Mouse (Mus musculus) gastrocnemius, postnatal 14 days (tissue): ENCODE results near the gene Sec14l2. TPM values are rescaled to one million over a fixed set of nuclear protein-coding genes. Genes with fewer than 3 reads are reported as not detected.

Source experiments
- DNase-seq: peaks from one replicate; pipeline ENCODE4 v3.0.0; 2021; ENCODE audit warnings: mixed read lengths
- intact Hi-C: fragments of 180-260 bp; cut with DNase I; formaldehyde crosslinking; loops from one replicate; pipeline ENCODE4 v1.15.1; 2025; ENCODE audit warnings: low total_unique reads
- microRNA-seq, 2 experiments: library from miRNA; unstranded; fragments of <30 nt; microRNA quantifications; one replicate each; pipeline ENCODE4 v1.2.0; 2021
- total RNA-seq, 2 experiments: library from RNA; stranded (reverse); gene quantifications; 2 replicates each; pipeline ENCODE4 v1.2.3; 2021

The Sec14l2 gene
- total RNA-seq, 2 experiments from 2014 or later, result 0.95 to 0.96 TPM

DNA sequence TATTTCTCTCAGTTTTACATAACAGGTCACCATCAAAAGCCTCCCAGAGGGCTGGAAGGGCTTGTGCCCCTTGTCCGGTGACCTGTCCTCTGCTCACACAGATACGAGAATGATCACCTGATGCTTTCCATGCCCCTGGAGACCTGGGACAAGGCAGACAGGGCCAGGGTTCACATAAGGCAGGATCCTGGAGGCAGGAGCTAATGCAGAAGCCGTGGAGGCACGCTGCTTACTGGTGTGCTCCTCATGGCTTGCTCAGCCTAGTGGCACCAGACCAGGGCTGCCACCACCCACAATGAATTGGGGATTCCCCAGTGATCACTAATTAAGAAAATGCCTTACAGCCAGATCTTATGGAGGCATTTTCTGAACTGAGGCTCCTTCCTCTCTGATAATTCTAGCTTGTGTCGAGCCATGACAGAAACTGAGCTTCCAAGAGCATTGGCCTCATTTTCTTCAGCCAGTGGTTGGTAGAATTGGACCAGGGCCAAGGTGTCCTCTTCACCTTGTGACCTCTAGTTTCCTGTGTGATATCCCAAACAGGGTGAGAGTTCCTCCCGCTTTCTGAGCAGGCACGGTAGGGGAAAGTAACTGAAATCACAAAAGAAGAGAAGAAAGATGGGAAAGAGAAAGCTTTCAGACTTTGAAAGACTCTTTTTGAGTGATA, 44.8 kb downstream of the Sec14l2 start:
- intact Hi-C loops, result no loop called here
- no peak for DNase-seq

DNA sequence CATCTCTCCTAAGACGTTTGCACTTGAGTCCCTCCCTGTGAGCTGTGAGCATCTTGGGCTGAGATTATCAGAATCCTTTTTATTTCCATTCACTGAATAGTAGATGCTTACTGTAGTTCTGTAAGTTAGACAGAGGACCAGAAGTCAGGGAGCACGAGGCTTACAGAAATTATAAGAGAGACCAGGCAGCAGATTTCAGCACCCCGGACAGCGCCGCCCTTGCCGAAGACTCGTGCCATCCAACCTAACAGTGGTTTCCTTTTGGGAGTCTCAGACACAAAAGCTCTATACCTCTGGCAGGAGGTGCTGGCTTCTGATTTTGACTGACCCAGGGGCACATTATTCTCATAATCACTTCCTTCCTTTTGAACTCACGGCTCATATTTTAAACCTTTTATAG, 46.6 kb downstream of the Sec14l2 start:
- intact Hi-C loops, result no loop called here
- DNase-seq, result peak; percentile 29

DNA sequence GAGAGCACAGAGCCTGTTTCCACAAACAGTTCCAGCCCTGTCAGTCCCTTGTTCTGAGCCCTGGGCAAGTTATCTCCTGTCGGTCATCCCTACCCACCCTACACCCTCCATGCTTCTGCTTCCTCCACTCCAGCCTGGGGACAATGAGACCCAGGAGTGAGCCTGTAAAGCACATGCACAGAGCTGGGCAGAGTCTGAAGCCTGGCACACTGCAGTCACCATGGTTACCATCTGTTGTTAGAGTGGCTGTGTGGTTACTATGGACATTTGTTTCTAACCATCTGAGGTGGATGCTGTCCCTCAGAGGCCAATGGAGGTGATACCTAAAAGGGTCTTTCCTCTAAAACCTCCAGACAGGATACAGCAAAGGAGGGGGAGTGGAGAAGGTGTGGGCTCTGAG, 53.6 kb downstream of the Sec14l2 start:
- no peak for DNase-seq
- intact Hi-C loops, result no loop called here

DNA sequence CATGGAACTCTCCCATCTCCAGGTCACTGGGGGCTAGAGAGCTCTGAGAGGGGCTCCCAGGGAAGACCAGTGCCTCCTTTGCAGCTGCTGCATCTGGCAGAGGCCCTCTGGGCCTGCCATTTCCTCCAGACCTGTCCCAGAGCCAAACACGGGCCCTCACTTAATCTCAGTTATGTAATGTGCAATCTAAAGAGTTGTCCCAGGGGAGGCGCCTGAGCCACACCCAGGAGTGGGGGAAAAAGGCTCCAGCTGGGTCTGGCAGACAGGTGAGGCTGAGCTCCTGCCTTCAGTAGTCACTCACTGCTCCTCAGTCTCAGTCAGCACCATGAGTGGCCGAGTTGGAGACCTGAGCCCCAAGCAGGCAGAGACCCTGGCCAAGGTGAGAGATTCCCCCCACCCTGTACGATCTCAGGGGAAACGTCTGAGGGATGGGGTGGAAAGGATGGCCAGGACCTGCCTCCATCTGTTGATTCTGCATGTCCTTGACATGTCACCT, 58.5 kb downstream of the Sec14l2 start, which contains the start of gene Sec14l3:
Gene Sec14l3 (plus strand): TSS at position 215 of the 496 bp plus-strand sequence.
- intact Hi-C loops, result no loop called here
- no peak for DNase-seq

DNA sequence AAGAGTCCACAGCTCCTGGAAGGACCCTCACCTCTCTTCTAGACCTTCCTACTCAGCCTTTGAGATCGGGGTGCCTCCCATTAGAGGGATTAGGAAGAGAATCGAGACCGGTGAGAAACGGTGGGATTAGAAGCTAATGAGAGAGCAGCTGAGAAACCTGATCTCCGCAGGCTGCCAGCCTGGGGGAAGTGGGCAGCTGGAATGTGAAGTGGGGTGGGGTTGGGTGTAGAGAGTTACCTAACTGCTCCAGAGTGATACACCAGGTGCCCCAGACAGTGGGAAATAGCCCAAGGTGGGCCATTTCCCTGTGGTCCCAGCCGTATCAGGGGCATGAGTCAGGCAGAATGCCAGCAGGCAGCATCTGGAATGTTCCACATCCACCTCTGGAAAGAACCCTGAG, 60.2 kb downstream of the Sec14l2 start:
- intact Hi-C loops, result no loop called here
- DNase-seq, result no peak

DNA sequence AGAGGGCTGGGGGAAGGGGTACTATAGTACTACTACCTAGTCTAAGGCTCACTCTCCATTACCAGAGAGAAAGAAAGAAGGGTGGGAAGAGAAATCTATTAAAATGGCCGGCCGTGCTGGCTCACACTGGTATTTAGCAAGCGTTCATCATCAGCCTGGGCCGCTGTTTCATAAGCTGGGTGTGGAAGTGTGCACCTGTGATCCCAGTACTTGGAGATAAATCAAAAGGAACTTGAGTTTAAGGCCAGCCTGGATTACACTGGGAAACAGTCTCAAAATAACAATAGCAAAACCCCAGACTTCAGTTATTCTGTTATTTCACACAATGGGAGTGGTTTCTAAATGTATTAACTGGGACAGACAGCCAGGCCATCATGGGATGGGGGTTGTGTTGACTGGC, 60.7 kb downstream of the Sec14l2 start:
- intact Hi-C loops, result no loop called here
- no peak for DNase-seq

DNA sequence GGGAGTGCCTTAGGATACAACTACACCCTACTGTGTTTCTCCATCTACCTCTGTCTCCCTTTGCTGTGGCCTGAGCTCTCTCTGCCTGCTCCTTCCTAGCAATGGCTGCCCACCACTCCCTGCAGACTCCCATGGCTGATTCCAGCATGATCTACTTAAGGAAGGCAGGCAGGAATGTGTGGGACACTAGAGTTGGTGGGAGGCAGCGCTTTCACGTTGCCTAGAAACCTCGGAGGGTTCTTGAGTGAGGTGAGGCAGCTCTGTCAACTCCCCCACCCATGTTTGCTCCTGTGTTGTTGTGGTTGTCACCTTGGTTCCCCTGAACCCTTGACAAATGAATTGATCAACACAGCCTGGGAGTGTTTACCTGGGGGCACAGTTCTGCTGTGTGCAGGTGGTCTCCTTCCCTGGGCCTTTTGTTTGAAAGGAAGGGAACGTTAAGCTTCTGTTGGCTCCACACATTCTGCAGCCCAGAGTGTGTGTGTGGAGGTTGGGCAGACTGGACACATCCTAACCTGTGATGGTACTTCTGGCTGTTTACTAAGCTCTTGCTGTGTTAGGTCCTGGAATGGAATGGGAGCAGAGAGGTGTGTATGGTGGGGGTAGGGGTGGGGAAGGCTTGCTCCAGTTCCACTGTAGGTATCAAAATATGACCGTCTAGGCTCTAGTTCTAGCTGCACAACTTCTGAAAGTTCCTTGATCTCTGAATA, 62.2 kb downstream of the Sec14l2 start:
- intact Hi-C loops, result no loop called here
- DNase-seq, result no peak

DNA sequence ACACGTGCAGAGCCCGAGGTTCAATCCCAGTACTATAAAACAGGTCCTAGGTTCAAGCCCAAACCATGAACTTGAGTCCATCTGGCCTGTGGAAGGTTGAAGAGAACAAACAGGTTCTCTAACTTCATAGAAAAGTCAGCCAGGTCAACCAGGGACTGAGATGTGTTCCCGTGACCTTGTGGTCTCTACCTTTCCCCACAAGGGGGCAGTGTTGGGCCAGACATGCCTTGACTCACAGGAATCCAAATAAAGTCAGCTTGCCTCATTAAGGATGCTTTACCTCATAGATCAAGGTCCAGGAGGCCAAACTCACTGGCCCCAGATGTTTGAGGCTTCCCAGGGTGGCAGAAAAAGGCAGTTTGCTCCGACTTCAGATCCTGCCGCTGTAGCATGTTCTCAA, 69.6 kb downstream of the Sec14l2 start:
- intact Hi-C loops, result no loop called here
- DNase-seq, result peak; percentile 54

DNA sequence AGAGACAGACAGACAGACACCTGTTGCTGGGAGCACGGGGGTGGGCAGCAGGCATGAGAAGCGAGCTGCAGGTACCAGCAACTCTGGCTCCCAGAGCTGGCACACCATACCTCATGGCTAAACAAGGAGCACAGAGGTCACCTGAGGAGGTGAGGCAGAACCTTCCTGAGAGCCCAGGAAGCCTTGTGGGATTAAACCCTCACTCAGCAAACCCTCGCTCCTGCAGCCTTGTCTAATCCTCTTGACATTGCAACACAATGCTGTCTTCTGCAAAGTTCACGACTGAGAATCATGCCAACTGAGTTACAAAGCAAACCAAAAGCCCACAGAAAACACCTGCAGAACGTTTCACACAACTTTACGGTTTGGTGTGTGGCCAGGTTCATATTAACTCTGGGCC, 74.8 kb downstream of the Sec14l2 start:
- DNase-seq, result no peak
- intact Hi-C loops, result no loop called here

DNA sequence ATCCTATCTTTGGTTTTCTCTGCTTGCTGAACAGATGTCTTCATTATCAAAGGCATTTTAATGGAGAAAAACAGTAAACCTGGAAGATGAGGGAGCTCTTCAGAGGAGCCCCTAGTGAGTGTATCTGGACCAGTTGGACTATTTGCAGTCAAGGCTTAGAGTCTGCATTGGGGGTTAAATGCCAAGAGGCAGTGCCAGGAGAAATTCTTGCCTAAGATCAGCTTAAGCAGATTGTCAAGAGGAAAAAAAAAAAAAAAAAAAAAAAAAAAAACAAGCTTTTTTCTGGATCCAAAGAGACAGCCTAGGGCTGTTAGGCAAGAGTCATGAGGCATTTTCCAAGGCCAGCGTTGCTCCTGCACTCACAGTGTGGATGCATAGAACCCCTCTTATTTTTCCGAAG, 75.4 kb downstream of the Sec14l2 start:
- intact Hi-C loops, result no loop called here
- DNase-seq, result no peak

Small RNA genes within 50 kb of the gene (microRNA-seq; reads per million reads assigned to microRNA genes)
- 0 to 1.9 reads per million in 2 experiments for gene Mir3060

Other genes starting within 250 kb of the Sec14l2 start
- gene 4921536K21Rik, start 228.3 kb downstream of the Sec14l2 start, total RNA-seq, result under 1 TPM; 0.10 to 0.11 TPM
- 1 to 10 TPM; 2.7 to 4.0 TPM for gene Dusp18, start 228.2 kb downstream of the Sec14l2 start, total RNA-seq
- 10 to 100 TPM; 17.4 to 20.3 TPM for gene Slc35e4, start 208.8 kb downstream of the Sec14l2 start, total RNA-seq
- 10 to 100 TPM; 18.8 to 22.8 TPM for gene Tcn2, start 191.3 kb downstream of the Sec14l2 start, total RNA-seq
- gene Pes1, start 159.4 kb downstream of the Sec14l2 start, total RNA-seq, result 10 to 100 TPM; 32.2 to 37.1 TPM
- not detected for gene 4930556J24Rik, start 146.6 kb downstream of the Sec14l2 start, total RNA-seq
- 1 to 10 TPM; 1.1 to 3.0 TPM for gene Gal3st1, start 139.8 kb downstream of the Sec14l2 start, total RNA-seq
- not detected for gene Sec14l4, start 92.0 kb downstream of the Sec14l2 start, total RNA-seq
- gene Sec14l3, start 58.6 kb downstream of the Sec14l2 start, total RNA-seq, result not detected
- gene Mtfp1, start 28.0 kb downstream of the Sec14l2 start, total RNA-seq, result 10 to 100 TPM; 40.8 to 47.8 TPM
- gene Rnf215, start 11.8 kb upstream of the Sec14l2 start, total RNA-seq, result 1 to 10 TPM; 6.3 to 8.7 TPM
- 1 to 10 TPM; 3.3 to 5.6 TPM for gene Ccdc157, start 36.9 kb upstream of the Sec14l2 start, total RNA-seq
- 10 to 100 TPM; 17.1 to 22.8 TPM for gene Sf3a1, start 36.9 kb upstream of the Sec14l2 start, total RNA-seq
- gene Tbc1d10a, start 63.4 kb upstream of the Sec14l2 start, total RNA-seq, result 1 to 10 TPM; 5.3 to 5.4 TPM
- gene Castor1, start 94.8 kb upstream of the Sec14l2 start, total RNA-seq, result 1 to 10 TPM; 4.3 to 8.9 TPM
- gene Osm, start 113.0 kb upstream of the Sec14l2 start, total RNA-seq, result not detected
- gene Lif, start 134.1 kb upstream of the Sec14l2 start, total RNA-seq, result under 1 TPM; 0.24 to 0.45 TPM